Mouse (Mus musculus) neural tube, embryonic 13.5 days (tissue): ENCODE measurements around the gene Celf2. TPM values are rescaled to one million over a fixed set of nuclear protein-coding genes. Genes with fewer than 3 reads are reported as not detected.
A peak's percentile ranks its signal among the peaks of the same experiment; 100 is the strongest.

Experiments
- ATAC-seq: fragments of 200-750 bp; cut with Nextera tagmentation; 2 replicates; pipeline ENCODE4 v1.8.0; 2017; ENCODE audit warnings: low read depth, mild to moderate bottlenecking, moderate TSS enrichment, moderate library complexity
- H3K27ac ChIP-seq: fragments of 300-500 bp; sonication (generic); replicated peaks from 2 replicates; pipeline ENCODE4 v1.5.1; 2015; ENCODE audit warnings: moderate library complexity, mild to moderate bottlenecking, inconsistent platforms
- H3K27me3 ChIP-seq: fragments of 300-500 bp; sonication (generic); 2 replicates; pipeline ENCODE4 v1.6.1; 2015; ENCODE audit warnings: mild to moderate bottlenecking, inconsistent platforms
- H3K36me3 ChIP-seq: fragments of 300-500 bp; sonication (generic); 2 replicates; pipeline ENCODE4 v1.6.1; 2015; ENCODE audit warnings: mild to moderate bottlenecking, inconsistent platforms
- H3K4me1 ChIP-seq: fragments of 300-500 bp; sonication (generic); replicated peaks from 2 replicates; pipeline ENCODE4 v1.6.1; 2015; ENCODE audit warnings: inconsistent platforms
- H3K4me2 ChIP-seq: fragments of 300-500 bp; sonication (generic); 2 replicates; pipeline ENCODE4 v1.6.1; 2015; ENCODE audit warnings: inconsistent platforms, mild to moderate bottlenecking, moderate library complexity
- H3K4me3 ChIP-seq: fragments of 300-500 bp; sonication (generic); 2 replicates; pipeline ENCODE4 v1.5.1; 2015; ENCODE audit warnings: mild to moderate bottlenecking, inconsistent platforms
- H3K9ac ChIP-seq: fragments of 300-500 bp; sonication (generic); 2 replicates; pipeline ENCODE4 v1.6.1; 2015; ENCODE audit warnings: moderate library complexity, mild to moderate bottlenecking, inconsistent platforms
- H3K9me3 ChIP-seq: fragments of 300-500 bp; sonication (generic); 2 replicates; pipeline ENCODE4 v1.6.1; 2016; ENCODE audit warnings: inconsistent platforms
- WGBS: fragments of 180-500 bp; shearing (Covaris S2); methylation state at CpG from one replicate; pipeline ENCODE4 v1.1.7; 2015; 5-methylcytosine and 5-hydroxymethylcytosine counted together
- polyA plus RNA-seq: library from polyadenylated mRNA; unstranded; fragments of >200 nt; fragmentation: Nextera tagmentation; extraction: Ambion mirVana; gene quantifications from 2 replicates; pipeline ENCODE4 v1.2.1, GENCODE M21; 2015

Celf2 gene
- polyA plus RNA-seq, 1 experiment from 2014 or later: 111 TPM

DNA sequence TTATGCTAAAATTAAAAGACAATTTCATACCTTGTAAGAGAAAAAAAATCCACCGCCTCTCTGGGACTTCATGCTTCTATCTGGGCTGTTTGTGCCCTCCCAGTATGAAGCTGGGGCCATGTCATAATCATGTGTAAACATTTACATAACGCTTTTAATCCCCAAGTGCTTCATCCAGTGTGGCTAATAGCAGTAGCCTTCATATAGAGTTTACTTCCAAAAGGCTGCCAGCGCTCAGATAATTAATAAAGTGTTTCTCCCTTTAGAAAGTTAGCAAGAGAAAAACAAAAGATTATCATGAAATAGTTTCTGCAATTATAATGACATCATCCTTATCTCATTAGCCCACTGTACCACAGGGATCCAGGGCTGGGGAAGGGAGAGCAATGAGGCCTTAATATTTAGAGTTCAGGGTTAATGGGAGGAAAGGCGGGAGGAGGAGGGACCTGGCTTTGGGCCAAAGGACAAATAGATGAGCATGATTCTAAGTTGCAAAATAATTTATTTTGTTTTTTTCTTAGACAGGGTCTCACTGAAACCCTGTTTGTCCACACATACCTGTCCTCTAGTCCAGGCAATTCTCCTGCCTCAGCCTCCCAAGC, 425.8 kb downstream of the Celf2 start:
- WGBS: 76% methylated on average over 4 of the region's 4 CpGs
- ATAC-seq: no peak
- Histone ChIP-seq H3K4me3 (no peak overlapping the region), H3K27me3 (no peaks in the 10 kb centered on the region), H3K27ac (no peak overlapping the region), H3K9me3 (no peaks in the 10 kb centered on the region), H3K36me3 (no peaks in the 10 kb centered on the region), H3K9ac (no peak overlapping the region), H3K4me1 (peaks cover 19% of the 10 kb centered on the region), H3K4me2 (no peak overlapping the region)

- Histone ChIP-seq H3K27me3 (no peaks in the 10 kb centered on the region), H3K36me3 (no peaks in the 10 kb centered on the region), H3K4me3 (no peak overlapping the region), H3K4me1 (peaks cover 19% of the 10 kb centered on the region), H3K9me3 (no peaks in the 10 kb centered on the region; the same call in 1 of the 2 replicates), H3K9ac (0 out of 2 replicates have a peak overlapping the region, but pooled peaks have one; percentile 8), H3K27ac (no peak overlapping the region), H3K4me2 (no peak overlapping the region)
- ATAC-seq: no peak
- WGBS: 84% methylated on average over 9 of the region's 9 CpGs
Measured at GRCm38 (mm10) chr2:7082376-7083025, 426.9 kb downstream of the Celf2 start.

GRCm38 (mm10) chr2:7080794-7081783, 428.3 kb downstream of the Celf2 start:
- Histone ChIP-seq H3K36me3 (peaks cover 5% of the 10 kb centered on the region; the same call in 1 of the 2 replicates), H3K9me3 (peaks cover 5% of the 10 kb centered on the region; the same call in 1 of the 2 replicates), H3K4me3 (peak overlapping the region; percentile 27), H3K4me1 (peaks cover 19% of the 10 kb centered on the region), H3K27me3 (no peaks in the 10 kb centered on the region), H3K4me2 (peak overlapping the region; percentile 55), H3K9ac (peak overlapping the region; percentile 68), H3K27ac (no peak overlapping the region)
- 12% methylated on average over 28 of the region's 28 CpGs for WGBS
- peak; percentile 36; the same call in 1 of the 2 replicates for ATAC-seq

DNA sequence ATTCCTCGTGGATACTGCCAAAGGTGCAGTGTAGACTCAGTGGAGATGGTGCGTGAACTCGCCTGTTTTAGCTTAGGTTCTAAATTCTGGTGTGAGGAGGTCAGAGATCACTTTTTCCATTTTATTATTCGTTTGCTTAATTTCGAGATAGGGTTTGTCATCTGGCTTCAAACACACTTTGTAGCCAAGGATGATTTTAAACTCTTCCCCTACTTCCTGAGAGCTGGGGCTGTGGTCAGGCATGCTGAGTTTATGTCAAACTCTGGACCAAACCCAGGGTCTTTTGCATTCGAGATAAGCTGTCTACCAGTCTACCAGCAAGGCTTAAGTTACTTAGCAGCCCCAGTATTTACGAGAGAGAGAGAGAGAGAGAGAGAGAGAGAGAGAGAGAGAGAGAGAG, 429.3 kb downstream of the Celf2 start:
- Histone ChIP-seq H3K4me2 (no peak overlapping the region; the same call in 1 of the 2 replicates), H3K4me3 (no peak overlapping the region), H3K9me3 (peaks cover 12% of the 10 kb centered on the region; the same call in 1 of the 2 replicates), H3K27ac (no peak overlapping the region), H3K4me1 (peaks cover 19% of the 10 kb centered on the region), H3K9ac (no peak overlapping the region), H3K36me3 (peaks cover 5% of the 10 kb centered on the region; the same call in 1 of the 2 replicates), H3K27me3 (no peaks in the 10 kb centered on the region)
- 80% methylated on average over 7 of the region's 7 CpGs for WGBS
- ATAC-seq: no peak

DNA sequence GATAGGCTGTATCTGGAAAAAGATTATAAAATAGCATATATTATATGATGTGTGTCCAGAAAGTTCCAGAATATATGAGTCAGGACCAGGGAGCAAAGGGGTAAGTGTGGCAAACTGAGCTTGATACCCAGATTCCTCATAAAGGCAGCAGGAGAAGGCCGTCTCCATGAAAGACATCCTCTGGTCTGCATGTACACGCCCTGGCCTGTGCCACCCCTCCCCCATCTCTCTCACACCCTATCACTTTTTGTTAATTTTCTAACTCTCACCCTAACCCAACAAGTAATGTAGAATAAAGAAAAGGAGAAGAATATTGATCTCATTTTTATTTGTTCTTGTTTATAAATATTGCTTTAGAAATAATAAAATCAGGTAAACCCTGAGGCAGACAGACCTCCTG, 430.0 kb downstream of the Celf2 start:
- Histone ChIP-seq H3K36me3 (peaks cover 5% of the 10 kb centered on the region; the same call in 1 of the 2 replicates), H3K4me1 (peaks cover 19% of the 10 kb centered on the region), H3K27ac (no peak overlapping the region), H3K27me3 (no peaks in the 10 kb centered on the region), H3K9me3 (peaks cover 12% of the 10 kb centered on the region; the same call in 1 of the 2 replicates), H3K9ac (no peak overlapping the region), H3K4me3 (no peak overlapping the region), H3K4me2 (no peak overlapping the region)
- 85% methylated on average over 2 of the region's 2 CpGs for WGBS
- no peak for ATAC-seq

DNA sequence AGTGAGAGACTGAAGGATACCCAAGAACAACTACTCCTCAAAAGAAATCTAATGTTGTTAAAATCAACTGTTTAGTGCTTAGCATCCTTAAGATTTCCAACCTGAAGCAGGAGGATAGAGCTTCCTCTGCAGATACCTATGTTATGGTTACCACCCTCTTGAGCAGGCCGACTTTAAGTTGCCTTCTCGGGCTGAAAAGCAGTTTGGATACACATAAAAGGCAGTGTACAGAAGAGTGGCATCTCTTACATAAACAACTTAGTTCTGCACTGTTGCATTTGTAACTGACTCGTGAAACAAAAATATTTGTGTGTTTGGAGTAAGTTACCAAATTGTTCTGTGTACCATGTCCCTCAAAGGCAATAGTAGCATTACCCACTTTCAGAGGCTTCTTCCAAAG, 435.6 kb downstream of the Celf2 start:
- WGBS: 76% methylated on average over 3 of the region's 3 CpGs
- Histone ChIP-seq H3K27ac (no peak overlapping the region), H3K4me2 (no peak overlapping the region), H3K27me3 (no peaks in the 10 kb centered on the region), H3K4me3 (no peak overlapping the region), H3K9me3 (peaks cover 12% of the 10 kb centered on the region; the same call in 1 of the 2 replicates), H3K9ac (no peak overlapping the region), H3K36me3 (peaks cover 5% of the 10 kb centered on the region; the same call in 1 of the 2 replicates), H3K4me1 (no peaks in the 10 kb centered on the region; the same call in 1 of the 2 replicates)
- ATAC-seq: no peak

GRCm38 (mm10) chr2:7072344-7073265, 436.8 kb downstream of the Celf2 start:
- WGBS: 80% methylated on average over 5 of the region's 5 CpGs
- Histone ChIP-seq H3K4me2 (no peak overlapping the region), H3K4me1 (peaks cover 8% of the 10 kb centered on the region; the same call in 1 of the 2 replicates), H3K27ac (no peak overlapping the region), H3K4me3 (no peak overlapping the region), H3K36me3 (peaks cover 5% of the 10 kb centered on the region; the same call in 1 of the 2 replicates), H3K9ac (no peak overlapping the region), H3K9me3 (peaks cover 12% of the 10 kb centered on the region; the same call in 1 of the 2 replicates), H3K27me3 (no peaks in the 10 kb centered on the region)
- no peak for ATAC-seq

DNA sequence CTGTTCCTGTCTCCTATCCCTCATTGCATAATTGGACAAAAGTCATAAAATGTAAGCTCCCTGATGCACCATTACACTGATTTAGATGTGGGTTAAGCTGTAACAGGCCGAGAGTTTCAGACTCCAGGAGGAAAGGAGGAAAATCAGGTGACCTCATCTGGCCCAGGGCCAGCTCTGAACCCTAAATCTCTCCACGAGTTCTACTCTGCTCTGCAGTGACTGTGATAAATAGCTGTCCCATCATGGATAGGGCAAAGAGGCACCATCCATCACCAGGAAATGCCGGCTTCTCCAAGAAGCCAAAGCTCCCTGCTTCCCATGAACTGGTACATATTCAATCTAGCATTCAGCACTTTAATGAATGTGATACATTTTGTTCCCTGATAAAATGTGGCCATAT, 439.9 kb downstream of the Celf2 start:
- Histone ChIP-seq H3K9ac (no peak overlapping the region), H3K27ac (no peak overlapping the region), H3K4me3 (no peak overlapping the region), H3K4me1 (peaks cover 8% of the 10 kb centered on the region; the same call in 1 of the 2 replicates), H3K4me2 (no peak overlapping the region), H3K36me3 (no peaks in the 10 kb centered on the region), H3K27me3 (no peaks in the 10 kb centered on the region), H3K9me3 (no peaks in the 10 kb centered on the region)
- ATAC-seq: peak; percentile 65
- 14% methylated on average over 3 of the region's 3 CpGs for WGBS

DNA sequence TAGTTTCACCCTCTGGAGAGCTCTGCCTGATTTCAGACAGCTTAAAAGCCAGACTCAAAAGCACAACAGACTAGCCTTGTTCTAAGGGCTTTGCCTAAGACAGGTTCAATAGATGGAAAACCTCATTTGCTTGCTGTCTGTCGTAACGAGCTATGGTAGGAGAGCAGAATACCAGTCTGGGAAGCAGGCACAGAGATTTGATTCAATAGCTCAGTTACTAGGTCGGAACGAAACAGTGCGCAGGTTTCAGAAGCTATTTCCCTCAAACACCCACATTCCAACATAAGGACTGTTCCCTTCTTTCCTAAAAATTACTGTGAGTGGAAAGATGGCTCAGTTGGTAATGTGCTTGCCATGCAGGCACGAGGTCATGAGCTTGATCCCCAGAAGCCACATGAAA, 441.1 kb downstream of the Celf2 start:
- Histone ChIP-seq H3K4me3 (no peak overlapping the region), H3K27me3 (no peaks in the 10 kb centered on the region), H3K4me2 (no peak overlapping the region), H3K36me3 (no peaks in the 10 kb centered on the region), H3K9ac (no peak overlapping the region), H3K27ac (0 out of 2 replicates have a peak overlapping the region, but pooled peaks have one; percentile 33), H3K4me1 (peaks cover 15% of the 10 kb centered on the region), H3K9me3 (no peaks in the 10 kb centered on the region)
- 74% methylated on average over 6 of the region's 6 CpGs for WGBS
- no peak for ATAC-seq

DNA sequence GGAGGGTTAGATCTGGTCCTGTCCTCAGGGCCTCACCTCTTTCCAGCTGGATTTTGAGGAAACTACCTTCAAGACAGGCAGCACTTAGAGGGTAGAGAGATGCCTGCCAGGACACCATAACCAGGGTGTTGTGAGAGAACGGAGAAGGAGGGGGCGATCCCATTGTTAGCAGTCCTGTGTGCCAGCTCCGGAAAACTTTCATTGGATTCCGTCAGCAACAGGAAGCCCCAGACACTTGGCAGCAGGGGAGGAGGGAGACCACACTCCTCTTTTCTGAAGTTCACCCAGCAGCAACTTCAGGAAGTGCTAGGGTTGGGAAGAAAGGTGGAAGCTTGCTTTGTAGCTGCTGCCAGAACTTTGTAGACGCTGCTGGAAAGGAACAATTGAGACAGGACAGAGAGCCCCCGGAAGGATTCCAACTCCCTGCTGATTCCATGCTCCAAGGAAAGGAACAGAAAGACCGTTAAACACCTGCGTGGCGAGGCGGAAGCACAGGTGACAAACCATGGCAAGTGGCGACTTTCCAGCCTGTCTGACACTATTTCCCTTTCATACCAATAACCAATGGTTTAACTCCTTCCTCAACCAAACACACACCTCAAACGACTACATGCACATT, 445.7 kb downstream of the Celf2 start:
- Histone ChIP-seq H3K9me3 (no peaks in the 10 kb centered on the region), H3K27me3 (no peaks in the 10 kb centered on the region), H3K27ac (no peak overlapping the region; the same call in 1 of the 2 replicates), H3K9ac (no peak overlapping the region), H3K36me3 (no peaks in the 10 kb centered on the region), H3K4me2 (peak overlapping the region; percentile 30), H3K4me3 (no peak overlapping the region), H3K4me1 (peaks cover 16% of the 10 kb centered on the region)
- WGBS: 27% methylated on average over 12 of the region's 12 CpGs
- ATAC-seq: no peak
